Comparison of ENCODE assay signal across 8 mouse cellular contexts in the genomic region with DNA sequence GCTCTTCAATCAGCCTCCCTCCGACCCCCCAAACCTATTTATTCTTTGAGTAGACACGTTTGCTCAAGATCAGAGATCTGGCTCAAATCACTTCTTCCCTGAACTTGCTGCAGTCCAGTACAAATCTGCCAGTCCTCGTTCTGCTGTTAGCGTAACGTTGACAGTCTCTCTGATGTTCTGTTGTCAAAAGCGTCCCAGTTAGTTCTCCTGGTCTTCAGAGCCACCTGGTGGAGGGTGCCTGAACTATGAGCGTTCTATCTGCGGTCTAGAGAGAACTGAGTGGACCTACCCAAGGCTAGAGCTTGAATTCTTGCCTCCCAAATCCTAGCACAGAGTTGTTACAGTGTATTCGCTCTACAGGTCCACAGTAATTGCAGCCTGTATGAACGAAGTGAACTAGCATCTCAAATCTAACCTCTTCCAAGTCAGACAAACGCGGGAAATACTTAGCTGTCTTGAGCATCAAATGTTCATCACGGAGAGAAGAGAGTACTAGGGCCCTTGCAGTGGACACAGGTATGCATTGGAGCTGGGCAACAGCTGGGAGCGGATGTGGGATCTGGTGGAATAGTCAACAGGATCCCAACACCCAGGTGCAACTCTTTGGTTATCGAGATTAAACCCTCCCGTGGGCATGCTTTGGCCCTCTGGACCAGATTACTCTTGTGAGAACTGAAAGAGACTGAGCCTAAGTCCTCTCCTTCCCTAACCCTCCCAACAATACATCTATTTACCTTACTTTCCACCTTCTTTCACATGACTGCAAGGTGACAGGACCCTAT. TPM values are rescaled to one million over a fixed set of nuclear protein-coding genes. Genes with fewer than 3 reads are reported as not detected.
DNase-seq lines count a peak whose midpoint lies in the region.

No protein-coding gene starts in this region.

- peak overlapping the region; percentile 97 for H3K4me3 ChIP-seq in megakaryocyte, embryonic 14.5 days (replicated peaks)

- H3K27me3 ChIP-seq in megakaryocyte, embryonic 14.5 days (replicated peaks): peaks cover 7% of the 10 kb centered on the region

- H3K9me3 ChIP-seq in megakaryocyte, embryonic 14.5 days: no peaks in the 10 kb centered on the region

- H3K36me3 ChIP-seq in megakaryocyte, embryonic 14.5 days (replicated peaks; ENCODE audit: low read length): peaks cover 33% of the 10 kb centered on the region

- H3K4me1 ChIP-seq in megakaryocyte, embryonic 14.5 days: peaks cover 50% of the 10 kb centered on the region

- peak; percentile 89 for DNase-seq in adrenal gland, adult 2 months
- peak; percentile 91 for DNase-seq in embryo, embryonic 10 days (ENCODE audit: low spot score)
- DNase-seq in gastrocnemius, postnatal 10 days: peak; percentile 78
- DNase-seq in induced T-regulatory cell, adult 2 months (ENCODE audit: low read depth): peak; percentile 94
- peak; percentile 70 to 78 for DNase-seq in left cerebral cortex, adult 8-10 months (ENCODE audit: low spot score in 2 of 2)
- peak; percentile 85 for DNase-seq in right cerebral cortex, postnatal 14 days
- DNase-seq in urinary bladder, postnatal 4 days (ENCODE audit: low spot score in 2 of 2): peak; percentile 66 to 80

RNA-seq across cellular contexts. Expression of a gene that starts 0.7 kb away (rescaled TPM):
- total RNA-seq in adrenal gland, adult 2 months (2021): 10 to 100 TPM in 1 of 2 experiments, 1 to 10 TPM in 1; 2.9 to 10.3 TPM
- 1.7 and 2.0 TPM in 2 replicates for polyA plus RNA-seq in adrenal gland, adult 2 months (2012; rRNA removed)
- 10 to 100 TPM in 1 of 2 experiments, 1 to 10 TPM in 1; 9.4 to 13.1 TPM for total RNA-seq in gastrocnemius, postnatal 10 days (2021)
- total RNA-seq in left cerebral cortex, adult 8-10 months (2022): 1 to 10 TPM; 5.2 to 8.7 (median 6.4) TPM
- 3.8 and 8.2 TPM in 2 replicates for polyA plus RNA-seq in megakaryocyte, embryonic 14.5 days (2012; ENCODE audit: insufficient read depth, low replicate concordance)

RNA-seq across cellular contexts. Expression of a gene that starts 44.8 kb away (rescaled TPM):
- 10 to 100 TPM; 20.7 to 23.8 TPM for total RNA-seq in adrenal gland, adult 2 months (2021)
- 36.9 and 41.5 TPM in 2 replicates for polyA plus RNA-seq in adrenal gland, adult 2 months (2012; rRNA removed)
- total RNA-seq in gastrocnemius, postnatal 10 days (2021): 10 to 100 TPM; 23.9 to 35.8 TPM
- 10 to 100 TPM; 33.0 to 37.9 (median 34.3) TPM for total RNA-seq in left cerebral cortex, adult 8-10 months (2022)
- 6.0 and 15.6 TPM in 2 replicates for polyA plus RNA-seq in megakaryocyte, embryonic 14.5 days (2012; ENCODE audit: insufficient read depth, low replicate concordance)

Comparison
In these comparisons a context has a peak if more than half of its experiments do, and no peak if none do; other contexts are left out.
1. Peak in every context shown above with its lines: DNase-seq and H3K4me3 ChIP-seq.